In the genomic region with DNA sequence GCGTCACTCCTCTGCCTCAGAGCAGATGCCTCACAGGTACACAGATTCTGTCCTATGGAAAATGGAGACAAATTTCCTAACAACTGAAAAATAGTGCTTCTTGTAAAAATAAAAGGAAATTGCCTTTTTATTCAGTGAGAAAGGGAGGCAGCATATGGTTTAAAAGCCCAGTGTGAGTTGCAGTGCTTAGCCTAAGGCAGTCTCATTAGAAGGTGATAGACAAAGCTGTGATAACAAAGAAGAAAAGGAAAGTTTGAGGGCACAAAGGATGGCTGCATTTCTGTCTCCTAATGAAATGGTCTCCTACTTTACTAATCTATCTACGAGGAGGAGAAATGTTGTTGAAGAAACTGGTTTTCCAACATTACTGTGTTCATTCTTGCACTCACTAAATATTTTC, we compare ENCODE assay signal across 26 mouse cellular contexts. TPM values are rescaled to one million over a fixed set of nuclear protein-coding genes. Genes with fewer than 3 reads are reported as not detected.
"Had no signal": no experiment of that assay in that cellular context is flagged by ENCODE, and none has a peak within 500 bp of the region (broad histone marks: within the 10 kb centered on the region; RNA-seq: fewer than 3 reads in every experiment).

No protein-coding gene starts in this region.

- H3K36me3 ChIP-seq: lung, embryonic 15.5 days; midbrain, embryonic 13.5 days; midbrain, embryonic 15.5 days; neural tube, embryonic 13.5 days; neural tube, embryonic 15.5 days had no signal

- H3K27ac ChIP-seq: lung, embryonic 15.5 days; macrophage; midbrain, embryonic 13.5 days; midbrain, embryonic 15.5 days; neural tube, embryonic 13.5 days; neural tube, embryonic 15.5 days had no signal

- H3K4me1 ChIP-seq: lung, embryonic 15.5 days; megakaryocyte, embryonic 14.5 days; midbrain, embryonic 13.5 days; midbrain, embryonic 15.5 days; neural tube, embryonic 13.5 days; neural tube, embryonic 15.5 days had no signal

- H3K27me3 ChIP-seq: lung, embryonic 15.5 days; midbrain, embryonic 13.5 days; midbrain, embryonic 15.5 days; neural tube, embryonic 13.5 days; neural tube, embryonic 15.5 days had no signal

- ATAC-seq: liver, postnatal 0 days; lung, postnatal 0 days; midbrain, embryonic 13.5 days; midbrain, embryonic 15.5 days had no signal

- H3K9me3 ChIP-seq: lung, embryonic 15.5 days; megakaryocyte, embryonic 14.5 days; midbrain, embryonic 13.5 days; midbrain, embryonic 15.5 days; neural tube, embryonic 13.5 days; neural tube, embryonic 15.5 days had no signal

- H3K4me3 ChIP-seq: lung, embryonic 15.5 days; megakaryocyte, embryonic 14.5 days; midbrain, embryonic 13.5 days; midbrain, embryonic 15.5 days; myocyte; neural tube, embryonic 13.5 days; neural tube, embryonic 15.5 days had no signal

- H3K9ac ChIP-seq: liver, postnatal 0 days; lung, embryonic 15.5 days; midbrain, embryonic 13.5 days; midbrain, embryonic 15.5 days; neural tube, embryonic 13.5 days; neural tube, embryonic 15.5 days had no signal

- H3K4me2 ChIP-seq: lung, embryonic 15.5 days; midbrain, embryonic 11.5 days; midbrain, embryonic 13.5 days; midbrain, embryonic 15.5 days; neural tube, embryonic 13.5 days; neural tube, embryonic 15.5 days had no signal

- DNase-seq: liver, postnatal 0 days; lung, adult 2 months; lung, postnatal 14 days; lung, postnatal 36 days; retina, postnatal 1 day; right cerebral cortex, adult 18-20 months; right cerebral cortex, postnatal 25 days; right cerebral cortex, postnatal 4 days; spleen, adult 18-20 months; thymus, adult 18-20 months; thymus, postnatal 14 days; thymus, postnatal 36 days had no signal

RNA-seq across cellular contexts. Expression of a gene that starts 12.7 kb away (rescaled TPM):
- total RNA-seq: megakaryocyte progenitor cell, adult 5-6 weeks had no signal
- polyA plus RNA-seq: macrophage; midbrain, embryonic 15.5 days; myocyte; neural tube, embryonic 11.5 days; neural tube, embryonic 13.5 days; neural tube, embryonic 15.5 days; small intestine, adult 2 months had no signal

RNA-seq across cellular contexts. Expression of a gene that starts 28.2 kb away (rescaled TPM):
- total RNA-seq: megakaryocyte progenitor cell, adult 5-6 weeks had no signal
- polyA plus RNA-seq: liver, postnatal 0 days; macrophage; myocyte had no signal

RNA-seq across cellular contexts. Expression of a gene that starts 59.0 kb away (rescaled TPM):
- total RNA-seq: megakaryocyte progenitor cell, adult 5-6 weeks had no signal
- polyA plus RNA-seq: liver, postnatal 0 days; lung, adult 2 months; lung, embryonic 15.5 days; lung, postnatal 0 days; macrophage; midbrain, embryonic 11.5 days; midbrain, embryonic 13.5 days; midbrain, embryonic 15.5 days; myocyte; thymus, postnatal 0 days had no signal
